In genomic region chr17:34585877-34586771, GRCm38 (mm10) we compare ENCODE assay signal across 8 mouse cellular contexts. TPM values are rescaled to one million over a fixed set of nuclear protein-coding genes. Genes with fewer than 3 reads are reported as not detected.
DNase-seq lines count a peak whose midpoint lies in the region; ATAC-seq and TF ChIP-seq lines count a peak whose summit lies in the region.

No protein-coding gene starts in this region.

- peak overlapping the region; percentile 83; the same call in 1 of the 2 replicates for H3K4me3 ChIP-seq in liver, adult 2 months (ENCODE audit: insufficient read depth, low read depth, low read length)
- peak overlapping the region; percentile 56 for H3K4me3 ChIP-seq in cortical plate, adult 2 months (ENCODE audit: insufficient read depth, low read length)
- peak overlapping the region; percentile 67 for H3K4me3 ChIP-seq in hindbrain, embryonic 10.5 days
- peak overlapping the region; percentile 45 for H3K4me3 ChIP-seq in midbrain, embryonic 11.5 days (ENCODE audit: low read depth, low read length)

- peak overlapping the region; percentile 90 for H3K4me2 ChIP-seq in midbrain, embryonic 11.5 days

- peaks cover 10% of the 10 kb centered on the region for H3K4me1 ChIP-seq in liver, adult 2 months (ENCODE audit: control insufficient read depth, insufficient read depth, low read length)
- peaks cover 5% of the 10 kb centered on the region; the same call in 1 of the 2 replicates for H3K4me1 ChIP-seq in cortical plate, adult 2 months (ENCODE audit: control insufficient read depth, insufficient read depth, low read length)
- H3K4me1 ChIP-seq in hindbrain, embryonic 10.5 days (replicated peaks), result peaks cover 79% of the 10 kb centered on the region
- H3K4me1 ChIP-seq in midbrain, embryonic 11.5 days (ENCODE audit: control insufficient read depth, insufficient read depth, low read length), result peaks cover 39% of the 10 kb centered on the region

- WGBS in liver, adult 2 months, result 46% methylated on average over 32 of the region's 32 CpGs
- 17% methylated on average over 32 of the region's 32 CpGs for WGBS in hindbrain, embryonic 10.5 days
- 16% methylated on average over 32 of the region's 32 CpGs for WGBS in midbrain, embryonic 11.5 days

- TF ChIP-seq POLR2A in liver, adult 2 months (IDR thresholded peaks at IDR 0.05; ENCODE audit: extremely low read depth, insufficient read depth, low read length), result no peak
- TF ChIP-seq POLR2A in cortical plate, adult 2 months (IDR thresholded peaks at IDR 0.05; ENCODE audit: extremely low read depth, insufficient read depth, low read length), result no peak

- no peaks in the 10 kb centered on the region for H3K79me2 ChIP-seq in liver, adult 2 months (ENCODE audit: control insufficient read depth, insufficient read depth, low read length)

- H3K9me3 ChIP-seq in hindbrain, embryonic 10.5 days, result no peaks in the 10 kb centered on the region
- no peaks in the 10 kb centered on the region for H3K9me3 ChIP-seq in midbrain, embryonic 11.5 days (ENCODE audit: control insufficient read depth, low read length)

- no peaks in the 10 kb centered on the region for H3K27me3 ChIP-seq in liver, adult 2 months (ENCODE audit: control insufficient read depth, insufficient read depth, low read length)
- H3K27me3 ChIP-seq in hindbrain, embryonic 10.5 days (ENCODE audit: insufficient read depth, poor library complexity, severe bottlenecking), result no peaks in the 10 kb centered on the region
- H3K27me3 ChIP-seq in midbrain, embryonic 11.5 days (ENCODE audit: control insufficient read depth, insufficient read depth, low read length), result no peaks in the 10 kb centered on the region

- no peak overlapping the region for H3K27ac ChIP-seq in liver, adult 2 months (replicated peaks; ENCODE audit: insufficient read depth, low read depth, low read length)
- H3K27ac ChIP-seq in cortical plate, adult 2 months (ENCODE audit: insufficient read depth, low read length), result peak overlapping the region; percentile 94; the same call in 1 of the 2 replicates
- H3K27ac ChIP-seq in hindbrain, embryonic 10.5 days, result peak overlapping the region; percentile 98
- peak overlapping the region; percentile 99 for H3K27ac ChIP-seq in midbrain, embryonic 11.5 days (ENCODE audit: low read depth, low read length)

- DNase-seq in liver, adult 2 months (ENCODE audit: extremely low read depth, low read depth, low spot score), result no peak
- DNase-seq in liver, result no peak
- peak; percentile 70 for DNase-seq in hindbrain, embryonic 10.5 days (ENCODE audit: low spot score)
- peak; percentile 96 for DNase-seq in midbrain, embryonic 11.5 days (ENCODE audit: low spot score, missing footprints)
- DNase-seq in urinary bladder, postnatal 25 days (ENCODE audit: low spot score), result no peak
- no peak for DNase-seq in layer of hippocampus, postnatal 36 days
- no peak for DNase-seq in thymus, postnatal 0 days (ENCODE audit: low spot score)

- no peak for TF ChIP-seq CTCF in liver, adult 2 months (IDR thresholded peaks at IDR 0.05; ENCODE audit: low read depth, low read length)
- no peak for TF ChIP-seq CTCF in cortical plate, adult 2 months (IDR thresholded peaks at IDR 0.05; ENCODE audit: extremely low read depth, insufficient read depth, low read length)

- H3K36me3 ChIP-seq in liver, adult 2 months (ENCODE audit: control insufficient read depth, insufficient read depth, low read length), result no peaks in the 10 kb centered on the region
- H3K36me3 ChIP-seq in hindbrain, embryonic 10.5 days, result no peaks in the 10 kb centered on the region
- H3K36me3 ChIP-seq in midbrain, embryonic 11.5 days (ENCODE audit: control insufficient read depth, insufficient read depth, low read length), result no peaks in the 10 kb centered on the region; the same call in 1 of the 2 replicates

- ATAC-seq in midbrain, embryonic 11.5 days (ENCODE audit: low FRiP score), result peak; percentile 34

- no peak overlapping the region for H3K9ac ChIP-seq in liver, adult 2 months (ENCODE audit: low read depth, low read length)
- peak overlapping the region; percentile 79 for H3K9ac ChIP-seq in midbrain, embryonic 11.5 days (ENCODE audit: low read length)

RNA-seq across cellular contexts. Expression of gene Gpsm3, which starts 3.5 kb away (rescaled TPM):
- total RNA-seq in liver, adult 2 months (2014; rRNA removed), result 0.65 and 0.94 TPM in 2 replicates
- 2.5 and 3.4 TPM in 2 replicates for polyA plus RNA-seq in liver, adult 2 months (2012; rRNA removed)
- 2.9 and 3.5 TPM in 2 replicates for polyA plus RNA-seq in cortical plate, adult 2 months (2012; rRNA removed)
- 8.1 and 8.4 TPM in 2 replicates for polyA plus RNA-seq in hindbrain, embryonic 10.5 days (2016; fragmentation: Nextera tagmentation; extraction: Ambion mirVana)
- 4.4 and 4.8 TPM in 2 replicates for polyA plus RNA-seq in midbrain, embryonic 11.5 days (2014; fragmentation: Nextera tagmentation; extraction: Ambion mirVana)
- total RNA-seq in layer of hippocampus, postnatal 36 days (2021), result 1 to 10 TPM; 2.1 to 2.2 TPM
- polyA plus RNA-seq in thymus, postnatal 0 days (2015; fragmentation: Nextera tagmentation; extraction: Ambion mirVana), result 228 and 241 TPM in 2 replicates

RNA-seq across cellular contexts. Expression of gene Pbx2, which starts 4.9 kb away (rescaled TPM):
- 10.9 and 17.1 TPM in 2 replicates for total RNA-seq in liver, adult 2 months (2014; rRNA removed)
- 19.5 and 21.1 TPM in 2 replicates for polyA plus RNA-seq in liver, adult 2 months (2012; rRNA removed)
- 66.2 and 72.6 TPM in 2 replicates for polyA plus RNA-seq in cortical plate, adult 2 months (2012; rRNA removed)
- 17.7 and 17.8 TPM in 2 replicates for polyA plus RNA-seq in hindbrain, embryonic 10.5 days (2016; fragmentation: Nextera tagmentation; extraction: Ambion mirVana)
- 17.3 and 20.1 TPM in 2 replicates for polyA plus RNA-seq in midbrain, embryonic 11.5 days (2014; fragmentation: Nextera tagmentation; extraction: Ambion mirVana)
- 10 to 100 TPM; 63.0 to 63.9 TPM for total RNA-seq in layer of hippocampus, postnatal 36 days (2021)
- 10.4 and 13.3 TPM in 2 replicates for polyA plus RNA-seq in thymus, postnatal 0 days (2015; fragmentation: Nextera tagmentation; extraction: Ambion mirVana)

RNA-seq across cellular contexts. Expression of gene Ager, which starts 11.5 kb away (rescaled TPM):
- total RNA-seq in liver, adult 2 months (2014; rRNA removed), result 0.07 and 0.09 TPM in 2 replicates
- polyA plus RNA-seq in liver, adult 2 months (2012; rRNA removed), result 0.21 and 0.29 TPM in 2 replicates
- 1.5 and 1.6 TPM in 2 replicates for polyA plus RNA-seq in cortical plate, adult 2 months (2012; rRNA removed)
- polyA plus RNA-seq in hindbrain, embryonic 10.5 days (2016; fragmentation: Nextera tagmentation; extraction: Ambion mirVana), result 2.0 and 2.7 TPM in 2 replicates
- 1.4 and 1.6 TPM in 2 replicates for polyA plus RNA-seq in midbrain, embryonic 11.5 days (2014; fragmentation: Nextera tagmentation; extraction: Ambion mirVana)
- total RNA-seq in layer of hippocampus, postnatal 36 days (2021), result under 1 TPM; 0.60 to 0.94 TPM
- polyA plus RNA-seq in thymus, postnatal 0 days (2015; fragmentation: Nextera tagmentation; extraction: Ambion mirVana), result 2.5 and 4.0 TPM in 2 replicates

RNA-seq across cellular contexts. Expression of gene Rnf5, which starts 17.4 kb away (rescaled TPM):
- total RNA-seq in liver, adult 2 months (2014; rRNA removed), result 23.0 and 31.5 TPM in 2 replicates
- polyA plus RNA-seq in liver, adult 2 months (2012; rRNA removed), result 155 and 182 TPM in 2 replicates
- 125 and 130 TPM in 2 replicates for polyA plus RNA-seq in cortical plate, adult 2 months (2012; rRNA removed)
- 202 and 223 TPM in 2 replicates for polyA plus RNA-seq in hindbrain, embryonic 10.5 days (2016; fragmentation: Nextera tagmentation; extraction: Ambion mirVana)
- 180 and 185 TPM in 2 replicates for polyA plus RNA-seq in midbrain, embryonic 11.5 days (2014; fragmentation: Nextera tagmentation; extraction: Ambion mirVana)
- total RNA-seq in layer of hippocampus, postnatal 36 days (2021), result 10 to 100 TPM; 79.4 to 87.3 TPM
- polyA plus RNA-seq in thymus, postnatal 0 days (2015; fragmentation: Nextera tagmentation; extraction: Ambion mirVana), result 135 and 144 TPM in 2 replicates

RNA-seq across cellular contexts. Expression of gene Agpat1, which starts 17.9 kb away (rescaled TPM):
- total RNA-seq in liver, adult 2 months (2014; rRNA removed), result 4.3 and 4.8 TPM in 2 replicates
- polyA plus RNA-seq in liver, adult 2 months (2012; rRNA removed), result 31.8 and 40.5 TPM in 2 replicates
- 225 and 236 TPM in 2 replicates for polyA plus RNA-seq in cortical plate, adult 2 months (2012; rRNA removed)
- polyA plus RNA-seq in hindbrain, embryonic 10.5 days (2016; fragmentation: Nextera tagmentation; extraction: Ambion mirVana), result 68.1 and 104 TPM in 2 replicates
- polyA plus RNA-seq in midbrain, embryonic 11.5 days (2014; fragmentation: Nextera tagmentation; extraction: Ambion mirVana), result 68.4 and 75.3 TPM in 2 replicates
- 100 to 1,000 TPM; 159 to 169 TPM for total RNA-seq in layer of hippocampus, postnatal 36 days (2021)
- 37.5 and 44.9 TPM in 2 replicates for polyA plus RNA-seq in thymus, postnatal 0 days (2015; fragmentation: Nextera tagmentation; extraction: Ambion mirVana)

Comparison
In these comparisons a context has a peak if more than half of its experiments do, and no peak if none do; other contexts are left out.
1. DNase-seq: peak in hindbrain, embryonic 10.5 days (single experiment) and midbrain, embryonic 11.5 days (single experiment); none in liver, adult 2 months (single experiment), liver (single experiment), urinary bladder, postnatal 25 days (single experiment), layer of hippocampus, postnatal 36 days (0 of 2) and thymus, postnatal 0 days (single experiment).
2. RNA of gene Gpsm3, which starts 3.5 kb away (polyA plus RNA-seq): 228 to 241 TPM in thymus, postnatal 0 days; 8.1 to 8.4 TPM in hindbrain, embryonic 10.5 days, 4.4 to 4.8 TPM in midbrain, embryonic 11.5 days, 2.9 to 3.5 TPM in cortical plate, adult 2 months and 2.5 to 3.4 TPM in liver, adult 2 months; every median in the first group is over 10 times any median in the second.
3. Peak in every context shown above with its lines, with median percentiles within 50 percentile points of each other: H3K4me3 ChIP-seq.